Mouse (Mus musculus) limb, embryonic 10.5 days (tissue): ENCODE measurements around the gene Il1r1. TPM values are rescaled to one million over a fixed set of nuclear protein-coding genes. Genes with fewer than 3 reads are reported as not detected.
A peak's percentile ranks its signal among the peaks of the same experiment; 100 is the strongest.

Experiments used
- DNase-seq: peaks from one replicate; pipeline ENCODE4 v3.0.0-alpha.2; 2017; ENCODE audit warnings: low spot score
- H3K27ac ChIP-seq: fragments of 300-500 bp; sonication (generic); 2 replicates; pipeline ENCODE4 v1.5.1; 2016; ENCODE audit warnings: mild to moderate bottlenecking
- H3K27me3 ChIP-seq: fragments of 300-500 bp; sonication (generic); 2 replicates; pipeline ENCODE4 v1.6.1; 2016; ENCODE audit warnings: low read depth, mild to moderate bottlenecking; ENCODE audit not compliant: poor library complexity, severe bottlenecking
- H3K36me3 ChIP-seq: fragments of 300-500 bp; sonication (generic); 2 replicates; pipeline ENCODE4 v1.6.1; 2016; ENCODE audit warnings: mild to moderate bottlenecking, moderate library complexity
- H3K4me1 ChIP-seq: fragments of 300-500 bp; sonication (generic); 2 replicates; pipeline ENCODE4 v1.6.1; 2016
- H3K4me3 ChIP-seq: fragments of 300-500 bp; sonication (generic); 2 replicates; pipeline ENCODE4 v1.5.1; 2016; ENCODE audit warnings: mild to moderate bottlenecking, moderate library complexity
- H3K9me3 ChIP-seq: fragments of 300-500 bp; sonication (generic); replicated peaks from 2 replicates; pipeline ENCODE4 v1.6.1; 2016; ENCODE audit warnings: mild to moderate bottlenecking
- WGBS: fragments of 180-500 bp; shearing (Covaris S2); methylation state at CpG from one replicate; pipeline ENCODE4 v1.1.7; 2016; 5-methylcytosine and 5-hydroxymethylcytosine counted together
- polyA plus RNA-seq: library from polyadenylated mRNA; unstranded; fragments of >200 nt; fragmentation: Nextera tagmentation; extraction: Ambion mirVana; gene quantifications from 2 replicates; pipeline ENCODE4 v1.2.1, GENCODE M21; 2016

Il1r1 gene
- polyA plus RNA-seq, 1 experiment from 2014 or later: 0.60 TPM

DNA sequence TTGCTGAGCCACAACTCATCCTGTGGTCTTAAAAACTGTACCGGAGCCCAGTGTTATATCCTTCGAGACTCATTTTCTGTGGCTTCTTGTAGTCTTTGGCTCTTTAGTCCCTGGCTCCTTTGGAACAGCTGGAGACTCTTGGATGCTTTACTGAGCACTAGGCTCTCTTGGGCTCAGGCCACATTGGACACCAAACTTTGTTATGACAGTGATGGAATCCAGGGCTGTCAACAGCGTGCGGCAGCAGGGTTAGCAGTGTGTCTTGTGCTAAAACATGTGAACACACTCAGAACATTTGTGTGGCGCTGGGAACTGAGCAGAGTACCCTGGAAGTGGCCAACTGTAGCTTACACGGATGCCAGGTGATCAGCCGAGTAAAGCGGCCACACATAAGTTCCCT lies 38.8 kb downstream of the Il1r1 start:
- no peak overlapping the region for H3K27ac ChIP-seq
- 92% methylated on average over 8 of the region's 8 CpGs for WGBS
- no peaks in the 10 kb centered on the region for H3K36me3 ChIP-seq

DNA sequence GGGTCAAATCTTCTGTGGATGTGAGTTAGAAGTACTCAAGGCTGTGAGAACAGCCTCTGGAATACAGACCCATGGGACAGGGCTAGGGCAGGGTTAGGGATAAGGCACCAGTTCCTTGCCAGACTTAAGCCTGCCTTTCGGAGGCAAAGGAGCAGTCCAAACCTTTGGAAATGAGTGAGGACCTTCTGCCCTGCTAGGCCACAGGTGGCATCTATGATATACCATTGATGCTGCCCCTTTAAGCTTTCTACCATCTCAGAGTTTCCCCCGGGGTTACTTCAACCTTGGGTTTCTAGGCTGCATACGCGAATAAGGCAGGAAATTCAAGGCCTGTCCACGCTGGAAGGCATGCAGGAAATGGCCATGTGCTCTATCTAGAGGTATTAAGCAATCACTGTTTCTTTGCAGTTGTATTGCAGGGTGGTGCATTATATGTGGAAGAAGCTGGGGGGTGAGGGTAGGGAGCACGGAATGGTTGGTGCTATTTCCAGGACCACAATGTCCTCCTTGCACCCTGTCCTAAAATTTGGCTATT lies 40.5 kb downstream of the Il1r1 start:
- Histone ChIP-seq H3K4me1 (peaks cover 13% of the 10 kb centered on the region), H3K4me3 (no peak overlapping the region), H3K9me3 (no peaks in the 10 kb centered on the region), H3K36me3 (no peaks in the 10 kb centered on the region), H3K27me3 (peaks cover 24% of the 10 kb centered on the region), H3K27ac (no peak overlapping the region)
- no peak for DNase-seq
- 83% methylated on average over 6 of the region's 6 CpGs for WGBS

More for the DNA sequence above, 38.8 kb downstream of the Il1r1 start:
- Histone ChIP-seq H3K4me1 (peaks cover 13% of the 10 kb centered on the region), H3K27me3 (peaks cover 24% of the 10 kb centered on the region), H3K9me3 (no peaks in the 10 kb centered on the region), H3K4me3 (no peak overlapping the region)
- DNase-seq: no peak

DNA sequence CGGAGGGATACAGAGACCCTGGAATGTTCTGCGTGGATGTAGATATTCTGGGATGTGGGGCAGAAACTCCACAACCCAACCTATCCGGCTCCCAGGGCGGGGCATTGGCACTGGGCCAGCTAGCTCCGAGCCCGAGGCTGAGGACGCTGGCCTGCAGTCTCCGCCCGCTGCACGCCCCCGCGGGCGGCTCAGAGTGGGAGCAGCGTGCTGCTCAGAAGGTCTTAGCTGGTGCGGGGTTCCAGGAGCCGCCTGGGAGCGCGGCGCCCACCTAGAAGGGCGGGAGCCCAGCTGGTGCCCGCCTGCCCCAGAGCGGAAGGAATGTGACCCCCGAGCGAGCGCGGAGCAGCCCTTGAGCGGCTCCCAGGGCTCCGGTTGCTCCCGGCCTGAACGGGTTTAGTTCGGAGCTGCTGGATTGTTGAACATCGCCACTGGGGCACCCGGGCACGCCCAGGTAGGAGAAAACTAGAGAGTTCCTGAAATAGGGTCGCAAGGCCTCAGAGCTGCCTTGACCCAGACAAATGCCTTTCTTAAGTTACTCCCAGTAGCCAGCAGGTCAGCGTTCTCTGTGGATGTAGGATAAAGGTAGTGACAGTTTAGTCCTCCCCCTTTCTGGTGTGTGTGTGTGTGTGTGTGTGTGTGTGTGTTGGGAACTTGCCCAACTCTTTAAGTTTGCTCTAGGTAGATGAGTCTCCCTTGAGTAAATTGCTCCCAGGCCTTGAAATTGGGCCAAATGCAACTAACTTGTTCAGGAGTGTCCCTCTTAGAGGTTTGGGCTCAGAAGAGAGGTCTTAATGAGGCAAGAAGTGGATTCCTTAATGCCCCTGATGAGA lies 41.8 kb downstream of the Il1r1 start:
- Histone ChIP-seq H3K36me3 (no peaks in the 10 kb centered on the region), H3K9me3 (no peaks in the 10 kb centered on the region), H3K4me1 (peaks cover 13% of the 10 kb centered on the region), H3K27me3 (peaks cover 24% of the 10 kb centered on the region), H3K4me3 (peak overlapping the region; percentile 62), H3K27ac (peak overlapping the region; percentile 89)
- WGBS: 3% methylated on average over 36 of the region's 36 CpGs
- DNase-seq: peak; percentile 79

DNA sequence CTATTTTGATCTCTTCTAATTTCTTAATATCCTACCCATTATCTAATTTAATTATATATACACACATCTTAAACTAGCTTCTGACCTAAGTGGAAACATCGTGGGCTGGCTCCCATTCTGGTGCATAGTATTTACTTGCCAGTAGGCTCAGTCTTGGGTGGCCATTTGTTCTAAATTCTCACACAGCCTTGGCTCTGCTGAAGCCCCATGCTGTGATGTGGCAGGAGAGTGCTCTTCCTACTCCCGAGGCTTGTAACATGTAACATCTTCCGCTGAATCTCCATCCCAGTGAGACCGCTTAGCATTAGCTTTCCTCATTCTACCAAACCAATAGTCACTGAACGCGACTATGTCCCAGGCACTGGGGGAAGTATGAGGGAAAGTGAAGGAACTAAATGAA lies 43.0 kb downstream of the Il1r1 start:
- Histone ChIP-seq H3K4me3 (no peak overlapping the region), H3K36me3 (no peaks in the 10 kb centered on the region), H3K27ac (no peak overlapping the region), H3K9me3 (no peaks in the 10 kb centered on the region), H3K4me1 (peaks cover 13% of the 10 kb centered on the region), H3K27me3 (peaks cover 24% of the 10 kb centered on the region)
- WGBS: 77% methylated on average over 6 of the region's 6 CpGs
- DNase-seq: peak; percentile 20

DNA sequence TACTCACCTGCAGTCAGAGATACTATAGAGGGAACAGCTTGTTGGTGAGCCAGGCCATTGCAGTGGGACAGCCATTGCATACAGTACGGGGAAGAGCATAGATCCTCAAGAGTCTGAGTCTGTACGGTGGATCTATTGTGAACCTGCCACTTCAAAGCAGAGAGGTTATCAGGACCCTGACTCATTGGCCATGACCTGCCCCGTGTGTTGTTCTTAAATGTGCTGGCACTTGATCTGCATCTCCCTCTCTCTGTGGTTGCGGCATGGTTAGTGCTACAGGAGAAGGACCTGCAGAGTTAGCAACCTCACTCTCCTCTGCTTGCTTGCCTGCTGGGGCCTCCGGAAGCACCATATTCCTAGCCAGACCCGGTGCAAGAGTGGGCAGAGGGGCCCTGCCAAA lies 43.7 kb downstream of the Il1r1 start:
- no peaks in the 10 kb centered on the region for H3K9me3 ChIP-seq
- peak; percentile 25 for DNase-seq
- no peak overlapping the region for H3K27ac ChIP-seq
- WGBS: 86% methylated on average over 6 of the region's 6 CpGs
- H3K4me1 ChIP-seq: peaks cover 13% of the 10 kb centered on the region
- H3K27me3 ChIP-seq: peaks cover 24% of the 10 kb centered on the region
- H3K4me3 ChIP-seq: no peak overlapping the region
- no peaks in the 10 kb centered on the region for H3K36me3 ChIP-seq

DNA sequence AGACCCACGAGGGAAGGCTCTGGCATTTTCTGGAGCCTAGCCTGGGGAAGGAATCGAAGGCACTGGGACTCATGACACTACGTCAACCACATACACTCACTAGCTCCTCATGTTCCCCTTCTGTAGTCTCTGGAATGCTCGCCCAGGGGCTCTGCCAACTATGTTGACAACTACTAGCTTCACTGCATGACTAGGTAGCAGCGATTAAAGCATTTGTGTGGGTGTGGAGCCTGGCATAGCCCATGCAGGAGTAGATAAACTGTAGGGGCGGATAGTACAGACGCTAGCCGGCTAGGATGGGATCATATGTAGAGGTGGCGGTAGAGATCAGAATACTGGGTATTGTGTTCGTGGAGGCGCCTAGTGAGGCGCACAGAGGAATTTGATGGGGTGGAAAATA lies 45.5 kb downstream of the Il1r1 start:
- Histone ChIP-seq H3K27me3 (peaks cover 21% of the 10 kb centered on the region), H3K36me3 (no peaks in the 10 kb centered on the region), H3K4me3 (no peak overlapping the region), H3K4me1 (peaks cover 13% of the 10 kb centered on the region), H3K9me3 (no peaks in the 10 kb centered on the region), H3K27ac (no peak overlapping the region)
- no peak for DNase-seq
- WGBS: 92% methylated on average over 12 of the region's 12 CpGs

DNA sequence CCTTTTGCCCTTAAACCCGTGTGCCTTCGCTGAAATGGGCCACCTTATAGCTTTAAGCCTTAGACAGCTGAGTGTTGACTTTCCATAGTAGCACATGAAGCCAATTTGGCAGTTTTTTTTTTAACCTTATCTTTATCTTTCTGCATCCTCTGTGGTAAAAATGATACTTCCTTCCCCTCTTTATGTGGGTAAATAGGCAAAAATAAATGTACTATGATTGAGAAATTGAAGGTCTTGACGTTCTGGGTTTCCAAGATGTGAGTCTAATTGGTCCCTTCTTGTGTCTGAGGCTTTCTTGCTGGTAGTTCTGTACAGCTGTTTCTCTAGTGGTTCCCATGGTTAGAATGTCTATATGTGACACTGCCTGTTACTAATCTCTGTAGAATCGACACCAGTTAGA lies 46.2 kb downstream of the Il1r1 start:
- peaks cover 9% of the 10 kb centered on the region for H3K4me1 ChIP-seq
- 90% methylated on average over 4 of the region's 4 CpGs for WGBS
- H3K27me3 ChIP-seq: peaks cover 16% of the 10 kb centered on the region
- no peaks in the 10 kb centered on the region for H3K9me3 ChIP-seq
- H3K4me3 ChIP-seq: no peak overlapping the region
- no peaks in the 10 kb centered on the region for H3K36me3 ChIP-seq
- no peak overlapping the region for H3K27ac ChIP-seq
- DNase-seq: no peak

DNA sequence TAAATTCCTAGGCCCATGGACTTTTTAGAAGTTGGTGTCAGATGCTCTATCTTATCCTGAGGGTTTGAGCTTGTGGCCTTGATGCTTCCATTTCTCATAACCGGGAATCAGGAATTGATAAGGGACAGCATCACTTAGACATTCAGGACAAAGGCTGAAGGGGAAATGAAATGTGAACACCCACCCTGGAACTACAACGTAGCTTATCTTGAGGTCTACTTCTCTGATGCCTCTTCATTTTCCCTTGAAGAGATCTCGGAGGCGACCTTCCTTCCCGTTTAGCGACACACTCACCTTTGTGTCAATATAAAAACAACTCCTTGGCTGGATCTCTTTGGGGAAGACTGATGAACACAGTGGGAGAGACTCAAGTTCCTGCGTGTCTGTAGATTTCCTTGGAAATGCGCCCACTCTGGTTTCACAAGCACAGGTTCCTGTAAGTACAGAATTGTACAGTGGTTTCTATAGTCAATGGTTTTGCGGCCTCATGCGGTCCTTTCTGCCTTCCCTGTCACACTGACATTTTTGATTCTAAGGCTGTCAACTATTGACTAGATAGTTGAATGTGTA lies 46.7 kb downstream of the Il1r1 start:
- H3K4me1 ChIP-seq: peaks cover 4% of the 10 kb centered on the region
- H3K36me3 ChIP-seq: no peaks in the 10 kb centered on the region
- H3K27me3 ChIP-seq: peaks cover 16% of the 10 kb centered on the region
- no peaks in the 10 kb centered on the region for H3K9me3 ChIP-seq
- H3K27ac ChIP-seq: no peak overlapping the region
- WGBS: 94% methylated on average over 10 of the region's 10 CpGs
- DNase-seq: no peak
- H3K4me3 ChIP-seq: no peak overlapping the region

DNA sequence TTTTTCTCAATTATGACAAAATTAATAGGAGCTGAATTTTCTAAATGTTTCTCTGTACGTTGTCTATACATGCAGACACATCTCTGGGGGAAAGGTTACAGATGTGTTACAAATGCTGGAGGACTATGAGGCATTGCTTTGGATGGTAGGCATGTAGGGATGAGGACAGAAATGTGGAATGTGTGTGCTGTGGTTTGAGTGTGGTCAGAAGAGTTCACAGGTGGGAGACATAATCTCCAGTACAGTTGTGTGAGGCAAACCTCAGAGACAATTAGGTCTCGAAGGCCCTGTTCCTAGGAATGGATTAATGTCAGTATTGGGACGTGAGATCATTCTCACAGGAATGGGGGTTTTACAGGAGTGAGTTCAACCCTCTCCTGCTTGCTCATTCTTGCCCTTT lies 47.3 kb downstream of the Il1r1 start:
- Histone ChIP-seq H3K4me3 (no peak overlapping the region), H3K9me3 (no peaks in the 10 kb centered on the region), H3K4me1 (no peaks in the 10 kb centered on the region), H3K27me3 (peaks cover 11% of the 10 kb centered on the region), H3K27ac (no peak overlapping the region), H3K36me3 (no peaks in the 10 kb centered on the region)
- WGBS: 90% methylated on average over 3 of the region's 3 CpGs
- DNase-seq: no peak

DNA sequence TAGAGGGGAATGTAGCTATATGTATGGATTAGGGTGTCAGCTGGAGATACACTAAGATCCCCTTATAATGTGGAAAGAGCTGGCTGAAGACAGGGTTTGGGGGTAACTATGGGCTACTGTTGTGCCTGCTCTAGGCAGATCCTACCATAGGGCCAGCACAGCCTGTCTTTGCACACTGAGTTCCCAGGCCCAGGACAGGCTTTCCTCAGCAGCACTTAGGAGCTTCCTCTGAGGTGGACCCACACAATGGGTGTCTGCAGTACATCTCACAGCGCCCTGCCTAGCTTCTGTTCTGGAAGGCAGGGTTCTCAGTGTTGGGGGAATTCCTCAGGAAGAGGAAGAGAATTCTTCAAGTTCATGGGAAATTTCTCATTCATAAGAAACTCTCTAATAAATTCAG lies 48.6 kb downstream of the Il1r1 start:
- WGBS: 100% methylated on average over 1 of the region's 1 CpGs
- no peaks in the 10 kb centered on the region for H3K9me3 ChIP-seq
- no peaks in the 10 kb centered on the region for H3K4me1 ChIP-seq
- no peaks in the 10 kb centered on the region for H3K27me3 ChIP-seq
- no peak overlapping the region for H3K27ac ChIP-seq
- no peak for DNase-seq
- H3K36me3 ChIP-seq: no peaks in the 10 kb centered on the region
- no peak overlapping the region for H3K4me3 ChIP-seq

DNA sequence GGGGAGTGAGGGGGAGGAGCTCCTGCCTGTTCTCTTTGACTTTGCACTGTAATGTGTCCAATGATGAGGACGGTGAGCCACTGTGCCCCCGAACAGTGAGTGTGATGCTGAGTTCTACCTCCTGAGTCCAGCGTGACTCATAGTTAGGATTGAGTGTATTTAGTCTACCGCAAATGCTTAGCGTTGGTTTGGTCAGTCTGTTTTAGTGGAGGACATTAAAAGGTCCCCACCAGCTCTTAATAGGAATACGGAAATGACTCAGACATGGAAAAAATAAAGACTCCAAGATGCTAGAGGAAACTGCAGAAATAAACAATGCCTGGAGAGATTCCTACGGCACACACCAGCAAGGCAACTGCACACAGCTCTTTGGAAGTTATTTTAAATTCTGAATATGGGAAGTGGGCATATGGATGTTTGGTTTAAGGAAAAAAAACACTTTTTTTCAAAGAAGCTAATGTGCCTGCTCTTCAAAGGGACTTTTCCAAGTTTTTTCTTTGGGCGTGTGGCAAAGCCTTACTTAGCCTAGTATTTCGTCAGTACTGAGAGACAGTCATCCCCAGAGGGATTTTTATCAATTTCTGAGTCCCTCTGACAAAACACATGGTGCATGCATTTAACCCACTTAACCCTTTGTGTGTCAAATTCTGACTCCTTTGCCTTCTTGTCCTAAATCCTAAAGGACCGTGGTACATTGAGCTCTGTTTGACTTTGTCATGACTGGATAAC lies 50.6 kb downstream of the Il1r1 start:
- Histone ChIP-seq H3K9me3 (no peaks in the 10 kb centered on the region), H3K27me3 (no peaks in the 10 kb centered on the region), H3K27ac (no peak overlapping the region), H3K4me1 (no peaks in the 10 kb centered on the region), H3K4me3 (no peak overlapping the region), H3K36me3 (no peaks in the 10 kb centered on the region)
- DNase-seq: no peak
- 83% methylated on average over 10 of the region's 10 CpGs for WGBS

DNA sequence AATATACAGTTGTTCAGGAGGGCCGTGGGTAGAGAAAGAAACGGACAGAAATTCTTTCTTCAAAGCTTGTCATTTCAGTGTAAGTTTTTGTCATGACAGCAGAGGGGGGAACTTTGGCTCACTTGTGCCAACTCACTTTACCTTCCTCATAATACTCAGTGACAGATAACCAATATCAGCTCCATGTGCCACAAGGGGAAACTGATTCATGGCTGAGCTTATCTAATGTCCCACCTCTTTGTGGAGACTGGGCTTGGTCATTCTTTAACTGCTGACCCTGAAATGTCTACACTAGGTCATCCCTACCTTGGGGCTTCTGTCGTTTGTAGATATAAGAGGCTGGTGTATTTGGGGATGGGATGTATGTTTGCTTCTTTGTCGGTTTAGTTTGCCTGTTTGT lies 53.1 kb downstream of the Il1r1 start:
- Histone ChIP-seq H3K4me3 (no peak overlapping the region), H3K27me3 (no peaks in the 10 kb centered on the region), H3K9me3 (no peaks in the 10 kb centered on the region), H3K36me3 (no peaks in the 10 kb centered on the region), H3K4me1 (no peaks in the 10 kb centered on the region), H3K27ac (no peak overlapping the region)
- no peak for DNase-seq
- WGBS: 90% methylated on average over 4 of the region's 4 CpGs

DNA sequence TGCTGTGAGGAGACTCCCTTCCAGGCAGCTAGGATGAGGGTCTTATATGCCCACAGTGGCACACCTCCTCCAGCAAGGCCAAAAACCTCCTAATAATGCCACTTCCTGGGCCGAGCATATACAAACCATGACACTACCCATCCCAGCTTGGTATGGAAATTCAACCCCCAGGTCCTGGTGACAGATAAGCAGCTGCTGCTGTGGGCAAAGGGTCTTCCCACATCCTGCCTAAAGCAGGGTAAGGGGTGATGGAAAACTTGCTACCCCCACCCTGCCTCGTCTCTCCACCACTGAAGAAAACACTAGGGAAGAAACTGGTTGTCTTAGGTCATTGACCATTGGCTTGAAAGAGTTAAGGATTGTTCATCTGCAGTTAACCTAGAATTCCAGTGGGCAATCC lies 53.8 kb downstream of the Il1r1 start:
- no peak overlapping the region for H3K27ac ChIP-seq
- H3K36me3 ChIP-seq: no peaks in the 10 kb centered on the region
- H3K4me3 ChIP-seq: no peak overlapping the region
- no peak for DNase-seq
- no peaks in the 10 kb centered on the region for H3K9me3 ChIP-seq
- no peaks in the 10 kb centered on the region for H3K4me1 ChIP-seq
- 87% methylated on average over 2 of the region's 2 CpGs for WGBS
- no peaks in the 10 kb centered on the region for H3K27me3 ChIP-seq
